Mouse (Mus musculus): ENCODE data around the gene Alpk1. TPM values are rescaled to one million over a fixed set of nuclear protein-coding genes. Genes with fewer than 3 reads are reported as not detected.
A peak's percentile ranks its signal among the peaks of the same experiment; 100 is the strongest.
"Not testable (repeated sequence)": the region's sequence is repeated elsewhere in the genome, so short reads cannot be mapped to it uniquely, and the experiment has no call there.

Gene Alpk1
- polyA plus RNA-seq, 1 experiment from 2014 or later: 0.58 TPM

DNA sequence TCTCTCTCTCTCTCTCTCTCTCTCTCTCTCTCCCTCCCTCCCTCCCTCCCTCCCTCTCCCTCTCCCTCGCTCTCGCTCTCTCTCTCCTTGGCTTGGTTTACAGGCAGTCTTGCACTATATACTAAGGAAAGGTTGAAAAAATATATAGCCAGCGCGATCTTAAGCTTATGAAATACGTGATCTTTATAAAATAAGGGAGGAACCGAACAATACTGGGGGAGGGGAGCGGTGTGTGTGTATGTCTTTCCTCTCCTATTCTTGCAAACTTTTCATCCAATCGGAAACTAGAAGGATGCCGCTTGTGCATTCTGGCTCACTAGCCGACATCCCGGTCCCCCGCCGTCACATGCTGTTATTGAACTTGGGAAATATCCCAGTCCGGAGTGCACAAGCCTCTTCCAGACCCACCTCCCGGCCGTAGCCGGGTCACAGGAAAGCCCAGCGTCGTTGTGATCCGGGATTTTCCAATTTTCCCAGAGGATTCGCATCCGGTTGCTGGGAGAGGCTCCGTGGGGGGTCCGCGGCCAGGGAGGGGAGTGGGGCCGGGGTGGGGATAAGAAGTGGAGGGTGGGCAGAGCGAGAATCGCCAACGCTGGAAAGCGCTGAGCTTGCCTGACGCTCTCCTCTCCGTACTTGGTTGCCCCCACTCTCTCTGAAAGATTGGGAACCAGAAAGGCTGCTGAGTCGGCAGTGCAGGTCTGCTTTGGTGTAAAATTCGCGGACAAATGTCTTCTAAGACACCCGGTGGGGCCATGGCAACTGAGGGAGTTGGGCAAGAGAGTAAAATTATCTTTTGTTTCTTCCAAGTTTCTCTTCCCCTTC is 10.1 kb upstream of the Alpk1 start:
- under 1% methylated on average over 36 of the region's 36 CpGs for WGBS (ENCODE audit: insufficient replicate concordance)
- Histone ChIP-seq H3K4me2 (peak overlapping the region; percentile 91), H3K27me3 (0 out of 2 replicates have a peak, but pooled peaks cover 7% of the 10 kb centered on the region), H3K27ac (peak overlapping the region; percentile 95), H3K36me3 (peaks cover 7% of the 10 kb centered on the region), H3K4me3 (replicated peaks) (peak overlapping the region; percentile 87), H3K9me3 (replicated peaks) (peaks cover 3% of the 10 kb centered on the region; the same call in 1 of the 2 replicates), H3K4me1 (replicated peaks) (peaks cover 45% of the 10 kb centered on the region), H3K9ac (peak overlapping the region; percentile 93)
- peak; percentile 27 for ATAC-seq (ENCODE audit: low read depth)
- peak; percentile 42 for DNase-seq

DNA sequence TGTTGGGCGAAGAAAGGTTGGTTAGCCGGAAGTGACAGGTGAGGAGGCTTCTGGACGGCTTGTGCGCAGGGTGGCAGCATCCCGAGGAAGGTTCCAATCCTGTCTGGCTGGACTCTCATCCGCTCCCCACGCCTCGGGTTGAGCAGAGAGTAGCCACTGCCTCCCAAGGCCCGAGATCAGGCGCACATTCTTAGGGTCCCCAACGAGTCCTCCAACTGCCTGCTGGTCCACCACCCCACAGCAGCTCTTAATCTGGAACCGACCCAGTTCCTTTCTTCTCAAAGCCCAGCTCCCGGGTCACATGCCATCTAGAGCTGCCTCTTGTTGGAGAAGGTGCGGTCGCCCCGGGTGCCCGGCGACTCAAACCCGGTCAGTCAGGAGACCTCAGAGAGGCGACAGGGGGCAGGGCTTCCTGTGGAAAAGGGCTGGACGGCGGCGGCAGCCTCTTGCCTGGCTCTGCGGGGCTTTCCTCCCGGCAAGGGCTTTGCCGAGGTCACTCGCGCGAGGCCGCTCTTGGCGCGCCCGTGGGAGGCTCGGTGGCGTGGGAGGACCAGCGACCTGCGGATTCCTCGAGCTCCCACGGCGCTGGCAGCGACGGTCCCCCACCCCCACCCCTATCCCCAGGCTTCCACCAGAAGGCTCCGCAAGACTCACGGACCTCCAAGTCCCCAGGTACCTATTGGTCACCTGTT is 9.3 kb upstream of the Alpk1 start, which contains the start of gene Tifa:
Tifa (plus strand) TSS at position 306 of the 692 bp plus-strand sequence.
- Histone ChIP-seq H3K4me3 (replicated peaks) (peak within 1 kb of the TSS; percentile 87), H3K36me3 (peaks cover 7% of the 10 kb centered on the region), H3K4me2 (peak within 1 kb of the TSS; percentile 91), H3K9ac (peak within 1 kb of the TSS; percentile 93), H3K27ac (peak within 1 kb of the TSS; percentile 95), H3K4me1 (replicated peaks) (peaks cover 42% of the 10 kb centered on the region), H3K9me3 (replicated peaks) (peaks cover 3% of the 10 kb centered on the region; the same call in 1 of the 2 replicates), H3K27me3 (0 out of 2 replicates have a peak, but pooled peaks cover 7% of the 10 kb centered on the region)
- 4% methylated on average over 40 of the region's 44 CpGs for WGBS (ENCODE audit: insufficient replicate concordance)
- peak; percentile 53 for ATAC-seq (ENCODE audit: low read depth)
- peak; percentile 54 for DNase-seq

DNA sequence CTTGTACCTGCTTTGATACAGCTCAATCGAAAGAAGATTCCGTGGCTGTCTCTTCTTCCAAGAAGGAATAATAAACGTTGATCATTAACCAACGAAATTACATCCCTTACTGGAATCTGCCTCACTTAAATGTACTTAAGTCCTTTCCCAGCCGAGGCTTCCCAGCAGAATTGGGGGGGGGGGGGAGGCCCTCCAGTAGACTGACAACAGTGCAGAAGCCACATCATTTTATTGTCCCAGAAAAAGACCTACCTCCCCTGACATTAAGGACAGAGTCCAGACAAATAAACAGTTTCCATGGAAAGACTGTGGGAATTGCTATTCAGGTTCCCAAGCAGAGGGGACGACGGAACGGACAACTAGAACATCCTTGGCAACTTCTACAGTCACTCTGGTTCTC is 8.6 kb upstream of the Alpk1 start:
- peaks cover under 1% of the 10 kb centered on the region; the same call in 1 of the 2 replicates for H3K36me3 ChIP-seq
- H3K27me3 ChIP-seq: 0 out of 2 replicates have a peak, but pooled peaks cover 7% of the 10 kb centered on the region
- peak overlapping the region; percentile 91 for H3K4me2 ChIP-seq
- WGBS (ENCODE audit: insufficient replicate concordance): 48% methylated on average over 8 of the region's 8 CpGs
- ATAC-seq (ENCODE audit: low read depth) (no peak), DNase-seq (no peak)
- peak overlapping the region; percentile 93; the same call in 1 of the 2 replicates for H3K9ac ChIP-seq
- H3K4me1 ChIP-seq (replicated peaks): peaks cover 40% of the 10 kb centered on the region
- peak overlapping the region; percentile 76; the same call in 1 of the 2 replicates for H3K27ac ChIP-seq
- peak overlapping the region; percentile 87 for H3K4me3 ChIP-seq (replicated peaks)
- no peaks in the 10 kb centered on the region for H3K9me3 ChIP-seq (replicated peaks)

DNA sequence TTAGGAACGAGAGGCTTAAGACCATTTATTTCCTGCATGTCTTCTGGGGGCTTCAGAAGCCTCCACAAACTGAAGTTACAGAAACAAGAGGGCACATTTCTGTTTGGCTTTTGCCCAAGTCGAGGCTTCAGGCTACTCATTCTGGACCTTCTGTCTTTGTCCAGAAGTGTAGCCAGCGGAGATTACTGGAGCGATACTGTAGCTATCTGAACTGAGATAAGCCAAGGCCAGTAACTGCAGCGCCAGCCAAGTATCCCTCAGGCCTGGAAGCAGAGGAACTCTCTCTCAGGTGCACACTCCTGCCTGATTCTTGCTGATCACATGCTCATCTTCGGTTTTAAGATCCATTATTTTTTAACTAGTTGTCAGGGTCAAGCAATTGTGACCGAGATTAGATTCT is 7.7 kb upstream of the Alpk1 start:
- Histone ChIP-seq H3K9me3 (replicated peaks) (no peaks in the 10 kb centered on the region), H3K36me3 (no peaks in the 10 kb centered on the region), H3K4me2 (0 out of 2 replicates have a peak overlapping the region, but pooled peaks have one; percentile 4), H3K27ac (no peak overlapping the region), H3K4me1 (replicated peaks) (peaks cover 32% of the 10 kb centered on the region), H3K27me3 (0 out of 2 replicates have a peak, but pooled peaks cover 7% of the 10 kb centered on the region), H3K4me3 (replicated peaks) (no peak overlapping the region), H3K9ac (no peak overlapping the region; the same call in 1 of the 2 replicates)
- WGBS (ENCODE audit: insufficient replicate concordance): 43% methylated on average over 7 of the region's 7 CpGs
- ATAC-seq (ENCODE audit: low read depth): no peak
- no peak for DNase-seq

DNA sequence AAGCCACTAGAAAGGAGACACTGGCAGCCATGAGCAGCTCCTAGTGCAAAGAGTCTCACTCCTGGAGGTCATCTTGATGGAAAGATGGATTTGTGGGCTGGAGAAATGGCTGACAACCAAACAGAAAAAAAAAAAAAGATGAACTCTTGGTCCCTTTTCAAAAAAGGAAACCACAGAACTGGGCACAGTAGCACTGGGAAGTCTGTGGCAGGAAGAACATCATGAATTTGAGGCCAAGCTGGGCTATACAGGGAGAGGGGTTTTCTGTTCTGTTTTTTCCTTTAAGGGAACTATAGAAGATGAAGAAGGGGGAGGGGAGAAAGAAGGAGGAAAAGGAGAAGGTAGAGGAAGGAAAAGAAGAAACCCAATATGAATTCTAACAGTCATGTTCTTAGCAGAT is 6.7 kb upstream of the Alpk1 start:
- Histone ChIP-seq H3K4me3 (replicated peaks) (no peak overlapping the region), H3K4me2 (no peak overlapping the region), H3K4me1 (replicated peaks) (peaks cover 22% of the 10 kb centered on the region), H3K27me3 (0 out of 2 replicates have a peak, but pooled peaks cover 7% of the 10 kb centered on the region), H3K36me3 (no peaks in the 10 kb centered on the region), H3K9ac (no peak overlapping the region), H3K27ac (peak overlapping the region; percentile 5; the same call in 1 of the 2 replicates), H3K9me3 (replicated peaks) (no peaks in the 10 kb centered on the region)
- no peak for DNase-seq
- ATAC-seq (ENCODE audit: low read depth): no peak

DNA sequence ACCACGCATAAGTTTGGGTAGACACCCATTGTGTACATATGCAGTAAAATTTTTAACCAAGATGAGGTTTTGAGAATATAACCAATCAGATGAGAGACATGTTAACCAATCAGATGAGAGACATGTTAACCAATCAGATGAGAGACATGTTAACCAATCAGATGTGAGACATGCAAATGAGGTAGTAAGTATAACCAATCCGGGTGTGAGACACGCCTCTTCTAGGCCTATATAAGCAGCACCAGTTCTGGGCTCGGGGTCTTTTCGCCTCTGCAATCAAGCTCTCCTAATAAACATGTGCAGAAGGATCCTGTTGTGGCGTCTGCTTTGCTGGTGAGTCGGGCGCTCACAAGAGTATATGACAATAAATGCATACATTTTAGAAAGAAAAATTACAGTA is 3.4 kb upstream of the Alpk1 start:
- 88% methylated on average over 8 of the region's 8 CpGs for WGBS (ENCODE audit: insufficient replicate concordance)

DNA sequence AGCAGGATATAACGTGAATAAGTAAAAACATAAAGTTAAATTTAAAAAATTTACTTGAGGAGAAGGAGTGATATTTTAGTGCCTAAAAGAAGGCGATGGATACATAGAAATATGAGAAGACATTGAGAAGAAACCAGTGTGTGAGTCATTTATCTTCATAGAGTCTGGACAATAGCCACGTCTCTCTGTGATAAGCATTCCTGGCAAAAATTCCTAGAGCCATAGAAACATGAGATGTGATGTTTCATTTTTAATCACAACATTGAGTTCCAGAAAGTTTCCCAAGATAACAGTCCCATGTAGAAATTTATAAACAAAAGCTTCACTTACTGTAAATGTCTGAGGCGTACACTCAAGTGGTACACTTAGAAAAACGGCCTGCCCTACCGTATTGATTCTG is 2.6 kb upstream of the Alpk1 start:
- DNase-seq: no peak
- ATAC-seq (ENCODE audit: low read depth): no peak

More for the DNA sequence above, 3.4 kb upstream of the Alpk1 start:
- not testable (repeated sequence) for H3K9ac ChIP-seq; H3K36me3 ChIP-seq; H3K27me3 ChIP-seq; H3K4me2 ChIP-seq; H3K9me3 ChIP-seq (replicated peaks); H3K27ac ChIP-seq; H3K4me3 ChIP-seq (replicated peaks); DNase-seq; ATAC-seq (ENCODE audit: low read depth)
- peaks cover 20% of the 10 kb centered on the region for H3K4me1 ChIP-seq (replicated peaks)

DNA sequence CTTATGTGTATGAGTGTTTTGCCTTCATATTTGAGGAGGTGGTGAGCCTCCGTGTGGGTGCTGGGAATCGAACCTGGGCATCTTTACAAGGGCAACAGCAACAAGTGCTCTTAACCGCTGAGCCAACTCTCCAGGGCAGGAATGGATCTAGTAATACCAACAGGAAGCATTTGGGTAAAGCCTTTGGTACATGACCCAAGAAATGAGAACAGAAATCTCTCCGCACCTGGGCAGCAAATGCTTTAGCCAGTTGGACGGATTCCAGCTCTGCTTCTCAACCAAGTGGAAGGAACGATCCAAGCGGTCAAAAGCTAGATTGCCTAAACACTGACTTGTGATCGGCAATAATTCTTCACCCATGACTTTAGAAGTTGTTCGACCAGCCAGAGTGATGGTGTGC is 594 bp upstream of the Alpk1 start:
- no peak overlapping the region for H3K27ac ChIP-seq
- no peaks in the 10 kb centered on the region for H3K27me3 ChIP-seq
- H3K36me3 ChIP-seq: no peaks in the 10 kb centered on the region
- no peak for DNase-seq
- ATAC-seq (ENCODE audit: low read depth): no peak
- H3K4me1 ChIP-seq (replicated peaks): peaks cover 14% of the 10 kb centered on the region
- H3K9me3 ChIP-seq (replicated peaks): no peaks in the 10 kb centered on the region
- no peak overlapping the region for H3K4me3 ChIP-seq (replicated peaks)
- 86% methylated on average over 9 of the region's 9 CpGs for WGBS (ENCODE audit: insufficient replicate concordance)
- H3K4me2 ChIP-seq: no peak overlapping the region
- no peak overlapping the region for H3K9ac ChIP-seq

More for the DNA sequence above, 2.6 kb upstream of the Alpk1 start:
- Histone ChIP-seq H3K27me3 (no peaks in the 10 kb centered on the region), H3K4me1 (replicated peaks) (peaks cover 15% of the 10 kb centered on the region), H3K27ac (no peak overlapping the region), H3K9me3 (replicated peaks) (no peaks in the 10 kb centered on the region), H3K36me3 (no peaks in the 10 kb centered on the region), H3K9ac (no peak overlapping the region), H3K4me2 (no peak overlapping the region), H3K4me3 (replicated peaks) (no peak overlapping the region)
- 78% methylated on average over 6 of the region's 6 CpGs for WGBS (ENCODE audit: insufficient replicate concordance)

DNA sequence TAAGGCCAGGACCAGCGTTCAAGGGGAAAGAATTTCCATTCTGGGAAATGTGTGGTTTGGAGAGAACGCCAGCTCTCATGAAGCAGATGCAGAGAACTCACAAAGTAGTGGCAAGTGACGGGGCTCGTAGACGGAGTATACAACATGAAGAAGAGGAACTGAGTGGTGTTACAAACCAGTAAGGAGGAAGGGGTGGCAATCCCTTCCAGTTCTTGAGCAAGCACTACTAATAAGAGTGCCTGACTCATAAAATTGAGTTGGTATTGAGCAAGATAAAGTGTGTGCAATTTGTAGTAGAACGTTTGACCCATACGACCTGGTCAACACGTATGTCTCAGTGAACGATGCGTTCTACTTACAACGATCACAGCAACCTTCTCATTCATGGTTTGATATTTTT is 11.2 kb downstream of the Alpk1 start:
- Histone ChIP-seq H3K27ac (no peak overlapping the region), H3K36me3 (no peaks in the 10 kb centered on the region), H3K4me2 (no peak overlapping the region), H3K4me1 (replicated peaks) (no peaks in the 10 kb centered on the region), H3K27me3 (no peaks in the 10 kb centered on the region), H3K4me3 (replicated peaks) (no peak overlapping the region), H3K9ac (no peak overlapping the region), H3K9me3 (replicated peaks) (no peaks in the 10 kb centered on the region)
- DNase-seq (no peak), ATAC-seq (ENCODE audit: low read depth) (no peak)
- 54% methylated on average over 11 of the region's 11 CpGs for WGBS (ENCODE audit: insufficient replicate concordance)

DNA sequence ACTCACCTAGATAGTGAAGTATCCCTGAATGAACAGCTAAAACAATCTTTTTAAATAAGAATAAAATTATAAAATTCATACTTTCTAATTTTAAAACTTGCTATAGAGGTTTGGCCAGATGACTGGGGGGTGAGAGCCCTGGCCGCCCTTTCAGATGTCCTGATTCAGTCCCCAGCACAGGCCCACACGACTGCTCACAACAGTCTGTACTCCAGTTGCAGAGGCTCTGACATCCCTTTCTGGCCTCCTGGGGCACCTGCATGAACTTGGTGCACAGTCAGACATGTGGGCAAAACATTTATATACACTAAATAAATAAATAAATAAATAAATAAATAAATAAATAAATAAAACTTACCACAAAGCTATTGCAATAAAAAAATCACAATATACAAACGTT is 14.4 kb downstream of the Alpk1 start:
- DNase-seq: no peak
- Histone ChIP-seq H3K27ac (no peak overlapping the region), H3K36me3 (no peaks in the 10 kb centered on the region), H3K4me1 (replicated peaks) (no peaks in the 10 kb centered on the region), H3K9ac (no peak overlapping the region), H3K9me3 (replicated peaks) (no peaks in the 10 kb centered on the region), H3K4me3 (replicated peaks) (no peak overlapping the region), H3K4me2 (no peak overlapping the region), H3K27me3 (no peaks in the 10 kb centered on the region; the same call in 1 of the 2 replicates)
- WGBS (ENCODE audit: insufficient replicate concordance): 50% methylated on average over 3 of the region's 3 CpGs
- no peak for ATAC-seq (ENCODE audit: low read depth)

DNA sequence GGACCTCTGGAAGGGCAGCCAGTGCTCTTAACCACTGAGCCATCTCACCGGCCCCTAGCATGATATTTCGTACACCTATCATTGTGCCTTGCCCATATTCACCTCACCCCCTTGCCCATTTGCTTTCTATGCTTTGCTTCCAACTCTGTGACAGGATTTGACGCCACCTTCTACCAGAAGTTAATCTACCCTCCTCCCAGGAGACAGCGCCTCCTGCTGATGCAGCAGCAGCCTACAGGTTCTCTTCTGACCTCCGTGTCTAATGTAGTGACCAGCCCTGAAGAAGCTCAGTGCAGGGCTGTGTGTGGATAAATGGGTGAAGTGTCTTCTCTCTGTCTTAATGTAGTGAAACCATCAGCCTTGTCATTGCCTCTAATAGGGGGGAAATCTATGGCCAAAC is 15.8 kb downstream of the Alpk1 start:
- no peak for DNase-seq
- ATAC-seq (ENCODE audit: low read depth): no peak
- Histone ChIP-seq H3K27me3 (no peaks in the 10 kb centered on the region; the same call in 1 of the 2 replicates), H3K27ac (no peak overlapping the region), H3K9ac (no peak overlapping the region), H3K36me3 (no peaks in the 10 kb centered on the region), H3K9me3 (replicated peaks) (no peaks in the 10 kb centered on the region), H3K4me3 (replicated peaks) (no peak overlapping the region), H3K4me2 (no peak overlapping the region), H3K4me1 (replicated peaks) (no peaks in the 10 kb centered on the region)
- WGBS (ENCODE audit: insufficient replicate concordance): 50% methylated on average over 5 of the region's 5 CpGs
